Mouse (Mus musculus) limb, embryonic 11.5 days (tissue): ENCODE results near the gene Tshz3. TPM values are rescaled to one million over a fixed set of nuclear protein-coding genes. Genes with fewer than 3 reads are reported as not detected.

ENCODE experiments used
- ATAC-seq: fragments of 200-750 bp; cut with Nextera tagmentation; 2 replicates; pipeline ENCODE4 v1.8.0; 2017; ENCODE audit warnings: low read depth; ENCODE audit not compliant: insufficient number of reproducible peaks, low FRiP score, low TSS enrichment
- DNase-seq: peaks from one replicate; pipeline ENCODE4 v3.0.0-alpha.2; 2015; ENCODE audit warnings: low spot score
- H3K27ac ChIP-seq: fragments of 300-500 bp; sonication (generic); replicated peaks from 2 replicates; pipeline ENCODE4 v1.5.1; 2014; ENCODE audit warnings: low read depth, mild to moderate bottlenecking, low read length
- H3K27me3 ChIP-seq: fragments of 300-500 bp; sonication (generic); 2 replicates; pipeline ENCODE4 v1.6.1; 2014; ENCODE audit warnings: mild to moderate bottlenecking, low read length, mixed read lengths; ENCODE audit not compliant: control insufficient read depth, insufficient read depth
- H3K36me3 ChIP-seq: fragments of 300-500 bp; sonication (generic); 2 replicates; pipeline ENCODE4 v1.6.1; 2014; ENCODE audit warnings: mild to moderate bottlenecking, low read length, moderate library complexity, mixed read lengths; ENCODE audit not compliant: control insufficient read depth, insufficient read depth
- H3K4me1 ChIP-seq: fragments of 300-500 bp; sonication (generic); 2 replicates; pipeline ENCODE4 v1.6.1; 2014; ENCODE audit warnings: low read length, mixed read lengths; ENCODE audit not compliant: control insufficient read depth, insufficient read depth
- H3K4me2 ChIP-seq: fragments of 300-500 bp; sonication (generic); 2 replicates; pipeline ENCODE4 v1.6.1; 2014; ENCODE audit warnings: low read depth, mild to moderate bottlenecking, moderate library complexity; ENCODE audit not compliant: severe bottlenecking
- H3K4me3 ChIP-seq: fragments of 300-500 bp; sonication (generic); 2 replicates; pipeline ENCODE4 v1.5.1; 2014; ENCODE audit warnings: low read depth, low read length
- H3K9ac ChIP-seq: fragments of 300-500 bp; sonication (generic); 2 replicates; pipeline ENCODE4 v1.6.1; 2014; ENCODE audit warnings: mild to moderate bottlenecking, low read length
- H3K9me3 ChIP-seq: fragments of 300-500 bp; sonication (generic); 2 replicates; pipeline ENCODE4 v1.6.1; 2016; ENCODE audit warnings: low read length; ENCODE audit not compliant: control insufficient read depth
- WGBS: fragments of 180-500 bp; shearing (Covaris S2); extraction: QIAGEN DNeasy Blood & Tissue Kit; methylation state at CpG from one replicate; pipeline ENCODE4 v1.1.7; 2014; 5-methylcytosine and 5-hydroxymethylcytosine counted together
- polyA plus RNA-seq: library from polyadenylated mRNA; unstranded; fragments of >200 nt; fragmentation: Nextera tagmentation; extraction: Ambion mirVana; gene quantifications from 2 replicates; pipeline ENCODE4 v1.2.1, GENCODE M21; 2014

Gene Tshz3
- polyA plus RNA-seq, 1 experiment from 2014 or later: 10.9 TPM

GRCm38 (mm10) chr7:36711766-36712165, 13.8 kb downstream of the Tshz3 start:
- Histone ChIP-seq H3K27me3 (no peaks in the 10 kb centered on the region), H3K9ac (no peak overlapping the region), H3K27ac (no peak overlapping the region), H3K9me3 (no peaks in the 10 kb centered on the region), H3K4me3 (no peak overlapping the region), H3K4me2 (no peak overlapping the region), H3K36me3 (no peaks in the 10 kb centered on the region), H3K4me1 (peaks cover 21% of the 10 kb centered on the region)
- WGBS: 66% methylated on average over 2 of the region's 2 CpGs
- peak; percentile 28 for DNase-seq
- ATAC-seq: no peak

GRCm38 (mm10) chr7:36714323-36714722, 16.4 kb downstream of the Tshz3 start:
- no peak overlapping the region for H3K4me2 ChIP-seq
- DNase-seq: no peak
- no peak overlapping the region for H3K4me3 ChIP-seq
- H3K36me3 ChIP-seq: no peaks in the 10 kb centered on the region
- peaks cover 11% of the 10 kb centered on the region; the same call in 1 of the 2 replicates for H3K4me1 ChIP-seq
- WGBS: 83% methylated on average over 7 of the region's 7 CpGs
- H3K9me3 ChIP-seq: no peaks in the 10 kb centered on the region
- no peak for ATAC-seq
- no peak overlapping the region for H3K27ac ChIP-seq
- no peaks in the 10 kb centered on the region for H3K27me3 ChIP-seq
- no peak overlapping the region for H3K9ac ChIP-seq

GRCm38 (mm10) chr7:36717192-36717591, 19.3 kb downstream of the Tshz3 start:
- no peak for DNase-seq

GRCm38 (mm10) chr7:36720830-36721229, 22.9 kb downstream of the Tshz3 start:
- H3K9ac ChIP-seq: no peak overlapping the region

More at GRCm38 (mm10) chr7:36717192-36717591, 19.3 kb downstream of the Tshz3 start:
- H3K9ac ChIP-seq: no peak overlapping the region
- H3K27me3 ChIP-seq: no peaks in the 10 kb centered on the region
- ATAC-seq: no peak
- H3K4me1 ChIP-seq: peaks cover 6% of the 10 kb centered on the region; the same call in 1 of the 2 replicates
- WGBS: 36% methylated on average over 6 of the region's 6 CpGs
- H3K4me3 ChIP-seq: no peak overlapping the region
- H3K36me3 ChIP-seq: no peaks in the 10 kb centered on the region
- no peak overlapping the region for H3K27ac ChIP-seq
- H3K9me3 ChIP-seq: no peaks in the 10 kb centered on the region
- H3K4me2 ChIP-seq: no peak overlapping the region

GRCm38 (mm10) chr7:36736303-36737050, 38.6 kb downstream of the Tshz3 start:
- Histone ChIP-seq H3K4me3 (no peak overlapping the region), H3K36me3 (no peaks in the 10 kb centered on the region), H3K4me2 (no peak overlapping the region), H3K27ac (no peak overlapping the region), H3K27me3 (no peaks in the 10 kb centered on the region), H3K9ac (no peak overlapping the region), H3K9me3 (no peaks in the 10 kb centered on the region), H3K4me1 (no peaks in the 10 kb centered on the region)
- no peak for DNase-seq
- no peak for ATAC-seq
- 89% methylated on average over 14 of the region's 14 CpGs for WGBS

More at GRCm38 (mm10) chr7:36720830-36721229, 22.9 kb downstream of the Tshz3 start:
- H3K27me3 ChIP-seq: no peaks in the 10 kb centered on the region
- WGBS: 43% methylated on average over 9 of the region's 9 CpGs
- peaks cover 11% of the 10 kb centered on the region; the same call in 1 of the 2 replicates for H3K4me1 ChIP-seq
- no peak overlapping the region for H3K27ac ChIP-seq
- H3K4me3 ChIP-seq: no peak overlapping the region
- H3K36me3 ChIP-seq: no peaks in the 10 kb centered on the region
- H3K9me3 ChIP-seq: no peaks in the 10 kb centered on the region
- ATAC-seq (no peak), DNase-seq (no peak)
- no peak overlapping the region for H3K4me2 ChIP-seq

- 96% methylated on average over 2 of the region's 2 CpGs for WGBS
- no peak overlapping the region for H3K9ac ChIP-seq
Measured at GRCm38 (mm10) chr7:36751480-36751879, 53.6 kb downstream of the Tshz3 start.

GRCm38 (mm10) chr7:36767501-36768092, 69.7 kb downstream of the Tshz3 start:
- no peak overlapping the region for H3K4me2 ChIP-seq
- H3K27ac ChIP-seq: no peak overlapping the region
- no peaks in the 10 kb centered on the region for H3K9me3 ChIP-seq
- H3K4me1 ChIP-seq: 0 out of 2 replicates have a peak, but pooled peaks cover 2% of the 10 kb centered on the region
- peaks cover 6% of the 10 kb centered on the region for H3K36me3 ChIP-seq
- DNase-seq (no peak), ATAC-seq (no peak)
- WGBS: 87% methylated on average over 8 of the region's 8 CpGs
- no peak overlapping the region for H3K9ac ChIP-seq
- H3K27me3 ChIP-seq: no peaks in the 10 kb centered on the region
- H3K4me3 ChIP-seq: no peak overlapping the region

More at GRCm38 (mm10) chr7:36751480-36751879, 53.6 kb downstream of the Tshz3 start:
- Histone ChIP-seq H3K27ac (no peak overlapping the region), H3K4me2 (no peak overlapping the region), H3K9me3 (no peaks in the 10 kb centered on the region), H3K4me1 (no peaks in the 10 kb centered on the region), H3K27me3 (no peaks in the 10 kb centered on the region), H3K36me3 (no peaks in the 10 kb centered on the region), H3K4me3 (no peak overlapping the region)
- no peak for DNase-seq
- no peak for ATAC-seq

- Histone ChIP-seq H3K36me3 (peaks cover 6% of the 10 kb centered on the region), H3K4me1 (0 out of 2 replicates have a peak, but pooled peaks cover 2% of the 10 kb centered on the region), H3K4me2 (no peak overlapping the region), H3K4me3 (no peak overlapping the region), H3K9me3 (no peaks in the 10 kb centered on the region), H3K9ac (no peak overlapping the region), H3K27ac (no peak overlapping the region), H3K27me3 (no peaks in the 10 kb centered on the region)
- no peak for DNase-seq
- WGBS: 79% methylated on average over 7 of the region's 7 CpGs
- ATAC-seq: no peak
Measured at GRCm38 (mm10) chr7:36773086-36773485, 75.2 kb downstream of the Tshz3 start.
